ENCODE assay signal across 8 mouse cellular contexts in genomic region chr7:109993157-109993959, GRCm38 (mm10). TPM values are rescaled to one million over a fixed set of nuclear protein-coding genes. Genes with fewer than 3 reads are reported as not detected.
DNase-seq lines count a peak whose midpoint lies in the region; ATAC-seq and TF ChIP-seq lines count a peak whose summit lies in the region.

No protein-coding gene starts in this region.

- H3K27me3 ChIP-seq in forebrain, embryonic 16.5 days (replicated peaks; ENCODE audit: control insufficient read depth, insufficient read depth, low read length), result no peaks in the 10 kb centered on the region
- H3K27me3 ChIP-seq in hindbrain, postnatal 0 days (ENCODE audit: insufficient read depth, low read length), result no peaks in the 10 kb centered on the region

- peaks cover 4% of the 10 kb centered on the region; the same call in 1 of the 2 replicates for H3K4me1 ChIP-seq in forebrain, embryonic 16.5 days (replicated peaks; ENCODE audit: control insufficient read depth, insufficient read depth, low read length)
- H3K4me1 ChIP-seq in hindbrain, postnatal 0 days (ENCODE audit: insufficient read depth, low read length), result no peaks in the 10 kb centered on the region

- no peak overlapping the region for H3K27ac ChIP-seq in forebrain, embryonic 16.5 days (ENCODE audit: low read length)
- no peak overlapping the region for H3K27ac ChIP-seq in hindbrain, postnatal 0 days

- H3K9me3 ChIP-seq in forebrain, embryonic 16.5 days (ENCODE audit: control insufficient read depth, low read length), result no peaks in the 10 kb centered on the region
- H3K9me3 ChIP-seq in hindbrain, postnatal 0 days (ENCODE audit: low read length), result no peaks in the 10 kb centered on the region

- no peak overlapping the region for H3K9ac ChIP-seq in forebrain, embryonic 16.5 days (replicated peaks; ENCODE audit: low read depth, low read length)
- 0 out of 2 replicates have a peak overlapping the region, but pooled peaks have one; percentile 1 for H3K9ac ChIP-seq in hindbrain, postnatal 0 days (replicated peaks; ENCODE audit: low read length)

- DNase-seq in cerebellum, adult 9-11 months, result no peak
- peak; percentile 75 for DNase-seq in 416B (ENCODE audit: low read depth)
- peak; percentile 69 for DNase-seq in hindbrain, postnatal 0 days (ENCODE audit: low spot score)
- DNase-seq in lung, postnatal 10 days, result peak; percentile 85
- no peak for DNase-seq in yolk sac, embryonic 10.5 days (ENCODE audit: low spot score)
- no peak for DNase-seq in testis, postnatal 10 days (ENCODE audit: low spot score)

- no peak for TF ChIP-seq CTCF in hindbrain, postnatal 0 days (IDR thresholded peaks at IDR 0.05; ENCODE audit: low read depth)

- no peak overlapping the region for H3K4me2 ChIP-seq in forebrain, embryonic 16.5 days (ENCODE audit: low read length)
- no peak overlapping the region for H3K4me2 ChIP-seq in hindbrain, postnatal 0 days (ENCODE audit: low read depth, low read length)

- peak; percentile 49; the same call in 1 of the 2 replicates for ATAC-seq in cerebellum, adult (ENCODE audit: insufficient number of reproducible peaks, low FRiP score, low TSS enrichment)
- peak; percentile 52; the same call in 1 of the 2 replicates for ATAC-seq in forebrain, embryonic 16.5 days
- ATAC-seq in hindbrain, postnatal 0 days, result peak; percentile 91

- H3K36me3 ChIP-seq in forebrain, embryonic 16.5 days (ENCODE audit: control insufficient read depth, insufficient read depth), result no peaks in the 10 kb centered on the region
- no peaks in the 10 kb centered on the region for H3K36me3 ChIP-seq in hindbrain, postnatal 0 days (ENCODE audit: insufficient read depth, low read length)

- WGBS in forebrain, embryonic 16.5 days, result 60% methylated on average over 2 of the region's 2 CpGs
- WGBS in hindbrain, postnatal 0 days, result 44% methylated on average over 2 of the region's 2 CpGs

- H3K4me3 ChIP-seq in forebrain, embryonic 16.5 days (replicated peaks; ENCODE audit: low read length), result no peak overlapping the region
- H3K4me3 ChIP-seq in hindbrain, postnatal 0 days (ENCODE audit: low read length), result no peak overlapping the region

RNA-seq across cellular contexts. Expression of gene Tmem41b, which starts 6.6 kb away (rescaled TPM):
- polyA plus RNA-seq in forebrain, embryonic 16.5 days (2015; fragmentation: Nextera tagmentation; extraction: Ambion mirVana), result 68.4 and 70.2 TPM in 2 replicates
- total RNA-seq in hindbrain, postnatal 0 days (2014; rRNA removed), result 56.9 and 59.0 TPM in 2 replicates
- polyA plus RNA-seq in hindbrain, postnatal 0 days (2015; fragmentation: Nextera tagmentation; extraction: Ambion mirVana), result 58.7 and 59.6 TPM in 2 replicates

RNA-seq across cellular contexts. Expression of gene Ipo7, which starts 24.7 kb away (rescaled TPM):
- 57.6 and 67.1 TPM in 2 replicates for polyA plus RNA-seq in forebrain, embryonic 16.5 days (2015; fragmentation: Nextera tagmentation; extraction: Ambion mirVana)
- total RNA-seq in hindbrain, postnatal 0 days (2014; rRNA removed), result 75.4 and 87.0 TPM in 2 replicates
- 27.7 and 28.0 TPM in 2 replicates for polyA plus RNA-seq in hindbrain, postnatal 0 days (2015; fragmentation: Nextera tagmentation; extraction: Ambion mirVana)

RNA-seq across cellular contexts. Expression of gene Dennd5a, which starts 33.1 kb away (rescaled TPM):
- 42.2 and 47.7 TPM in 2 replicates for polyA plus RNA-seq in forebrain, embryonic 16.5 days (2015; fragmentation: Nextera tagmentation; extraction: Ambion mirVana)
- total RNA-seq in hindbrain, postnatal 0 days (2014; rRNA removed), result 174 and 191 TPM in 2 replicates
- polyA plus RNA-seq in hindbrain, postnatal 0 days (2015; fragmentation: Nextera tagmentation; extraction: Ambion mirVana), result 29.3 and 32.4 TPM in 2 replicates

Comparison
In these comparisons a context has a peak if more than half of its experiments do, and no peak if none do; other contexts are left out.
1. DNase-seq: peak in 416B (single experiment), hindbrain, postnatal 0 days (single experiment) and lung, postnatal 10 days (single experiment); none in cerebellum, adult 9-11 months (single experiment), yolk sac, embryonic 10.5 days (single experiment) and testis, postnatal 10 days (single experiment).
2. Peak in every context shown above with its lines, with median percentiles within 50 percentile points of each other: ATAC-seq.